Mouse (Mus musculus): ENCODE results near the gene Olfr298.

The Olfr298 gene

GRCm38 (mm10) chr7:86492384-86492783 is at the start of gene Olfr298:
Gene Olfr298 (minus strand): TSS chr7:86492484.
- no peak for DNase-seq (ENCODE audit: low read depth, low spot score)

DNA sequence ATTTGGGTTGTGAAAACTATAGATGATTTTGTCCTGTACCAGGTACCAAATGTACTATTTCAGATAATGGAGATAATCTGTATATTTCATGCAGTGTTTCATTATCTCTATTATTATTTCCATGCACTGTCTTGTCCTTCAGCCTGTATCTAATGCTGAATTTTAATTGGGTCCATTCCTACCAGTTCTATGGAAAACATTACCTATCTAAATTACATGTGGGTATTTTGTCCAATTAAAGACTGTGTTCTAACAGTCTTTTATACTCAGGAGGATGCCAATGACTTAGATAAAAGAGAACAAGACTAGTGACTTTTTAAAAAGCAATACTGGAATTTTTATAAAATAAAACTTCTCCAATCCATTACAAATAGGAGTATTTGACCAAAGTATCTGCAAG is 27.4 kb upstream of the Olfr298 start, which contains the start of gene Olfr297:
Gene Olfr297, plus strand, starts transcription at position 301 of the 400 bp plus-strand sequence.
- no peak for DNase-seq (ENCODE audit: low read depth, low spot score)

- DNase-seq (ENCODE audit: low read depth, low spot score): no peak
Measured at GRCm38 (mm10) chr7:86459621-86460020, 32.7 kb downstream of the Olfr298 start, which contains the start of gene Olfr299. Gene Olfr299 (plus strand): TSS chr7:86459921.

All from retina, adult 2 months (tissue).